Mouse (Mus musculus): ENCODE measurements at regions not wholly inside any gene's neighbourhood (a gene's known extent, or its start where the extent isn't known, plus 50 kb on each side); places are given as distances from the start of the nearest gene placed in this dataset.
"Not testable (repeated sequence)": the region's sequence is repeated elsewhere in the genome, so short reads cannot be mapped to it uniquely, and the experiment has no call there.

GRCm38 (mm10) chr15:52406156-52406885, 1478.4 kb upstream of the Gm7489 start:
- intact Hi-C loops (cut with DNase I) = no loop called here
- no peak for DNase-seq

GRCm38 (mm10) chr15:52412869-52413771, 1471.6 kb upstream of the Gm7489 start:
- intact Hi-C loops (cut with DNase I) = no loop called here
- DNase-seq = no peak

DNA sequence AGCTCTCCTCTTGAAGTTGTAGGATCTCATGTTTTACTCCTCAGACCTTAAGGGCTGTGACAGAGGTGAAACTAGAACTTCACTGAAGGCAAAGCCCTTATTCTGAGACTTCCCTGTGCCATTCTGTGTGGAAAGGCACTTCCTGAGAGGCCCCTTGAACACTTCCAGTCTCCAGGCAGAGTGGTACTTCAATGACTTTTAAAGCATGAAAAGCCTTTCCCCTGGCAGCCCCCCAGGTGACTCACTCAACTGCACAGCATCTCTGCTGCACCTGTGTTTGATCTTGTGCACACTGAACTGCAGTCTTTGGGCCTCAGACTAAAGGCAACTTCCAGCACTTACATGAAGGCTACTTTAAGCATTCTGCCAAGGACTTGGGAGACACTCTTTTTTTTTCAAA, 1458.7 kb upstream of the Gm7489 start:
- no peak for DNase-seq
- intact Hi-C loops (cut with DNase I) = no loop called here

DNA sequence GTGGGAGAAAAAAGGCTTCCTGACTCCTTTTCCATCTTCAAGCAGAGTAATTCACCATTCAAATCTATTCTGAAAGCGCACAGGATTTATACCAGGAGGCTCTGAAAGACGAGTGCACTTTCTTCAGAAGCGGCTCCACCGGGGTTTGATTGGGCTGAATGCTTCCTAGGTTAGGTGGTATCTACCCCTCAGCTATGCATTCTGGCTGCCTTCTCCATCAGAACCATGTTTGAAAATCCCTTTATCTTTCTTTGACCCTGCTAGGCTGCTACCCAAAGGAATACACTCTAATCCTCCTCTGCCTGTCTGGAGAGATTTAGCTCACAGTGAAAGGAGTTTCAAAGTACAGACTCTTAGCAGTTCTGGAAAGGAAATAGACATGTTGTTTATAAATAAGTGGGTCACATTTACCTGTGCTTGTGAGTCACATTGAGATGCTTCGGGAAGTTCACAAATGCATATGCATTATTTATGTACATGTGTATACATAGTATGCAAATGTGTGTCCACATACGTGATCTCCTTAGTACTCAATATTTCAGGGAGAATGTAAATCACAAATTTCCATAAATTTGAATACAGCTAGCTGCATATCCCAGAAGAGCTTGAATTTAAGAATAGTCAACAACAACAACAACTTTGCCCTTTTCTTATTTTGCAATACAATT, 1454.1 kb upstream of the Gm7489 start:
- no peak for DNase-seq
- intact Hi-C loops (cut with DNase I) = no loop called here

DNA sequence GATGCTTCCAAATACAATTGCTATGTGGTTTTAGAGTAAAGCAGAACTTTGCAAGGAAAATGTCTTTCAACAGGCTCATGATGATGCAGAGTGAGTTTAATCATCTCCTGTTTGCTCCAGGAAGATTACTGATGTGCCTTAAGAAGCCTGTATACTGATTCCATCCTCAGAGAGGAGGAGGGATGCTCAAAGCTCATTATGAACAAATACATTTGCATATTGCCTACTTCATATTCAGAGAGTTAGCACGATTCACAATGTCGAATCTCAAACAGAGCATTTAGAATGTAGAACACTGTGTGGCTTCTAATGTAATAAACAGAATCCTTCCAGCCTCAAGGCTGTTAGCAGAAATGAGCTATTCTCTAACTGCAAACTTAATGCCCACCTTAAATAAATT, 1451.1 kb upstream of the Gm7489 start:
- intact Hi-C loops (cut with DNase I) = no loop called here
- DNase-seq = no peak

DNA sequence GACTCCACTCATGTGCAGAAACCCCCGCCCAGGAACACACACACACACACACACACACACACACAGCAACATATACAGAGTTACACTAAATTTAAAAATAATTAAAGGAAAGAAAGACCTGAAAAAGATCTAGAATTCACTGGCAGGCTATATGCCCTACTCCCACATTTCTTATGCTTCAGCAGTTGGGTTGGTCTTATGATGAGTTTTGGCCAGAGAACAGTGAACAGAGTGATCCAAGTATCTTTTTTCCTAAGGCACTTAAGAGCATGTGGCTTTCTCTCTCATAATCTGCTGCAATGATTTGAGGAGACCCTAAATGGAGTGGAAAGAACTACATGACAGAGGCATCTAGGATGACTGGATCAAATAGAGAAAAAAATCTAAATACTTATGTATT, 1446.3 kb upstream of the Gm7489 start:
- intact Hi-C loops (cut with DNase I) = no loop called here
- DNase-seq = no peak

GRCm38 (mm10) chr15:52458782-52459181, 1425.9 kb upstream of the Gm7489 start:
- intact Hi-C loops (cut with DNase I) = loop anchor here (2.0 to 10.0 kb wide), 2 partner anchors 294 to 548 kb away; no protein-coding TSS in a partner anchor
- DNase-seq = peak; percentile 54 to 68

DNA sequence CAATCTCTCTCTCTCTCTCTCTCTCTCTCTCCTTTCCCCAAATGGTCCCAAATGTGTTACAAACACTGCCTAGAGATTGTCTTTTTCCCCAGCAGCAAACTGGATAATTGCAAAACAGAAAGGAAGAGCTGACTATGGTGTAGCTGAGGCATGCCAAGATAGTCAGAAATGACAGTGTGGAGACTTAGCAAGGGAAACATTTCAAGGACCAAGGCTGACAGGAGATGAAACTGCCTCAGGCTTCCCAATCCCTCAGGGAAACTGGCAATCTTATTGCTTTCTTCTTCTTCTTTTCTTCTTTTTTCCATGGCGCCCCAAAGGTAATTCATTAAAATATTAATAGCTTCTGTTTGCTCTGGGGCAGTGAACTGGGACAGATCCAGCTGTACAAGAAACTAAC, 1425.4 kb upstream of the Gm7489 start:
- intact Hi-C loops (cut with DNase I) = loop anchor here (2.0 to 10.0 kb wide), 2 partner anchors 295 to 549 kb away; no protein-coding TSS in a partner anchor
- DNase-seq = no peak

GRCm38 (mm10) chr15:52464226-52465138, 1420.2 kb upstream of the Gm7489 start:
- DNase-seq = no peak
- intact Hi-C loops (cut with DNase I) = no loop called here

DNA sequence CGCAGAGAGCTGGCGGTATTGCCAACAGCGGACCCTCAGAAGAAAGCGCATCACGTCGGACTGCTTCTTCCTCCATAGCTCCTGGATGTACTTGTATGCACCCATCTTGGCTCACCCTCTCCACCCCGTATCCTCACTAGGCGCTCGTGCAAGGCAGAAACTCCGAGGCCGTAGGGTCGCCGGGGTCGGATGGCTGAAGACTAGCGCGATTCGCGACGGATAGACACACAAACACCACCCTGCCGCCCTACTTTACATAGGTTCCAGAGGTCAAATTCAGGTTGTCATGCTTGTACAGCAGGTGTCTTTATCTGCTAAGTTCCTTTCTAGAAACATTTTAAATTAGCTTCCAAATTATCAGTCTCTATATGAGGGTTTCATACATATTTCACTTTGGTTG, 1406.6 kb upstream of the Gm7489 start:
- DNase-seq; intact Hi-C loops (cut with DNase I): not testable (repeated sequence)

DNA sequence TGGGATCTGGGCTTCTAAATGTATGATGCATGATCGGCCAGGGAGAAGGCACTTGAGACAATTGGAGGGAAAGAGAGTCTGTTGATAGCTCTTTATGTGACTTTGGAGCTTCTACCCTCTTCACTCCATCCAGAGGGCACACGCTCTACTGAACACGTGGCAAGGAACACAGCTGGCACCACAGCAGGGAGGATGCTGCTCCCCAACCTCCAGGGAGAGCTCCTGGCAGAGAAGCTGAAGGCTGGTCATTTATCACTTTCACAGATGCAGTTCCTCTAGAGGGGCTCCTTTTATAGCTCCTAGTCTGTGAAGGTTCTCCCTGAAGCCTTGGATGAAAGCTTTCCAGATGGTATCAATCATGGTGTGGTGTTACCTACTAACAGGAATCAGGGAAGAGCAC, 1403.9 kb upstream of the Gm7489 start:
- DNase-seq = no peak
- intact Hi-C loops (cut with DNase I) = no loop called here

GRCm38 (mm10) chr15:52483598-52484165, 1401.0 kb upstream of the Gm7489 start:
- DNase-seq = no peak
- intact Hi-C loops (cut with DNase I) = no loop called here

DNA sequence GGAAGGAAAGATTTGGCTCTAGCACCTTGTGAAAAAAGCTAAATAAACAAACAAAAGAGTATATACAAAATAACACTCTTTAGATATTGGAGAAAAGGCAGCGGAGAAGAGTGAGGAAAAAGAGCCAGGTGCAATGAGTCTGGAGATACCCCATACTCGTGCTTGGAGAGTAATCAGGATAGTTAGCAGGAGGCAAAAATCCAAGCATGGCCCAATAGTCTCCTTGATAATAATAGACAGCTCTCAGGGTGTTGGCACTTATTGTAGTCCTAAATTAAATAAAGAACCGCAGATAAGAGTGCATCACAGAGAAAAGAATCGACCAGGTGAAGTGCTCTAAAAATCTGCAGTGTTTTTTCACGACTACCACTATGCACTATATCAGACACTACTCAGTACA, 1400.4 kb upstream of the Gm7489 start:
- no peak for DNase-seq
- intact Hi-C loops (cut with DNase I) = no loop called here

- DNase-seq = no peak
- intact Hi-C loops (cut with DNase I) = loop anchor here (2.0 kb wide), 1 partner anchor 1183 kb away; no protein-coding TSS in a partner anchor
Observed at GRCm38 (mm10) chr15:52505278-52505831, 1379.4 kb upstream of the Gm7489 start.

- DNase-seq = peak; percentile 21 to 52
- intact Hi-C loops (cut with DNase I) = loop anchor here (1.0 kb wide), 1 partner anchor 1277 kb away; no protein-coding TSS in a partner anchor
Observed at GRCm38 (mm10) chr15:52506930-52507329, 1377.8 kb upstream of the Gm7489 start.

DNA sequence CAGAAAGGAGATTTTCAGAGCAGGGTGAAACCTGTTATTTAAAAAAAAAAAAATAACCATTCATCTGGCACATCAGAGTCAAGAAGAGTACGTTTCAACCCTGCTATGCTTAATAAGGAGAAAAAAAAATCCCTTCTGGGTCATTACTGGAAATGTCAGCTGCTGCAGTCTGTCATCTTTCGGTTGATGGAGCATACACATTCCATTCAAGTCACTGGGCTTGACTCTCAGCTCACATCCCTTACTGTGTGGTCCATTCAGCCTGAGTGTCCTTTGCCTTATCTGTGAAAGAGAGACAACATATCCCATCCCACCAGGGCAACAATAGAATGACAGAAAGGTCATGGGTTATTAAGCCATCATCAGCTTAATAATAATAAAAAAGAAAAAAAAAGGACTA, 1376.1 kb upstream of the Gm7489 start:
- DNase-seq = no peak
- intact Hi-C loops (cut with DNase I) = no loop called here

DNA sequence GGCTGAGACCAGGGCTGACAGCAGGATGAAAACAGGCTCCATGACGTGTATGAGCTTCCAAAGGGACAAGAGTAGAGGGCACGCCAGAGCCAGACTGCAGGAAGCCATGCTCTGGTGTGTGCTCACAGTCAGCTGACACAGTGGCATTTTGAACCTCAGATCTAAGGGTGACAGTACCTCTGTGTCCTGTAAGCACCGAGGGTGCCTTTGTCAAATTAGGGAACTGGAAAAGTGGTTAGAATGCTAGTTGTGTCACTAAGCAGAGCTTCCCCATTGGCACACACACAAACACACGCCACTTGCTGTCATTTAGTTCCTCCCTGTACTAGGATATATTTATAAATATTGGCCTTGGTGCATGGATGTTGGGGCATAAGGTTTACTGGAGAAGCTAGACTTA, 1374.6 kb upstream of the Gm7489 start:
- no peak for DNase-seq
- intact Hi-C loops (cut with DNase I) = no loop called here

GRCm38 (mm10) chr15:52536594-52536993, 1348.1 kb upstream of the Gm7489 start:
- no peak for DNase-seq
- intact Hi-C loops (cut with DNase I) = no loop called here

DNA sequence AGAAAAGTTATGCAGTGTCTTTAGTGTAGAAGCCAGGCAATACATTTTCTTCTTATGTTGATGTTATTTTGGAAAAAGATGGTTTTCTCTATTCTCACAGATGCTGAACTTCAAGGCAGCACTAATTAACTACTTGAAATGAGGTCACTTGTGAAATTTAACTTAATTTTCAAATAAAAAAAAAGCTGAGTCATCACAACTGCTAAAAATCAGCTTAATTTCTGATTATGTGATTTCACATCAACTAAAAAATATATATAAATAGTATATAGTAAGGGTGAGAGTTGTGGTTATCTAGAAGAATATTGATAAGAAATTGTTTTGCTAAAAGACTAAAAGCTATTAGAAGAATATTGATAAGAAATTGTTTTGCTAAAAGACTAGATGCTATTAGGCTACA, 1326.0 kb upstream of the Gm7489 start:
- DNase-seq = no peak
- intact Hi-C loops (cut with DNase I) = no loop called here
